Mouse (Mus musculus): ENCODE results near the gene Kctd14. TPM values are rescaled to one million over a fixed set of nuclear protein-coding genes. Genes with fewer than 3 reads are reported as not detected.

Gene Kctd14
- not detected for polyA plus RNA-seq (2017; shearing (Covaris generic))

DNA sequence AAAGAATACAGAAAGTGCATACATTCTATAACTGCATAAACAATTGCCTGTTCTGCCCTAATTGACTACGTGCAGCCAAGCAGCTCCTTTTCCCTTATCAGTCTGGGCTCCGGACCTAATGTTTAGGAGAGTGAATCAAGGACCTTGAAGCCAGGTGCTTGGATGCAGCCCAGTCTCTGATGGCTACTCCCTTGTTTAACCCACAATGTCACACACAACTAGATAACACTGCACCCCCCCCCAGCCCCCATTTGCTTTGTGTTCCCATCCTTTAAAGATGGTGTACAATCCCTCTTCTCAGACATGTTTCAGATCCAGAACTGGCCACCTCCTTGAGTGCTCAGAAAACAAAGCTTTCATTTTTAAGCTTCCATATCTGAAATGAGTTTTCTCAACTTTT lies at the start of gene Kctd14:
Gene Kctd14, plus strand, starts transcription at position 301 of the 400 bp plus-strand sequence.

DNA sequence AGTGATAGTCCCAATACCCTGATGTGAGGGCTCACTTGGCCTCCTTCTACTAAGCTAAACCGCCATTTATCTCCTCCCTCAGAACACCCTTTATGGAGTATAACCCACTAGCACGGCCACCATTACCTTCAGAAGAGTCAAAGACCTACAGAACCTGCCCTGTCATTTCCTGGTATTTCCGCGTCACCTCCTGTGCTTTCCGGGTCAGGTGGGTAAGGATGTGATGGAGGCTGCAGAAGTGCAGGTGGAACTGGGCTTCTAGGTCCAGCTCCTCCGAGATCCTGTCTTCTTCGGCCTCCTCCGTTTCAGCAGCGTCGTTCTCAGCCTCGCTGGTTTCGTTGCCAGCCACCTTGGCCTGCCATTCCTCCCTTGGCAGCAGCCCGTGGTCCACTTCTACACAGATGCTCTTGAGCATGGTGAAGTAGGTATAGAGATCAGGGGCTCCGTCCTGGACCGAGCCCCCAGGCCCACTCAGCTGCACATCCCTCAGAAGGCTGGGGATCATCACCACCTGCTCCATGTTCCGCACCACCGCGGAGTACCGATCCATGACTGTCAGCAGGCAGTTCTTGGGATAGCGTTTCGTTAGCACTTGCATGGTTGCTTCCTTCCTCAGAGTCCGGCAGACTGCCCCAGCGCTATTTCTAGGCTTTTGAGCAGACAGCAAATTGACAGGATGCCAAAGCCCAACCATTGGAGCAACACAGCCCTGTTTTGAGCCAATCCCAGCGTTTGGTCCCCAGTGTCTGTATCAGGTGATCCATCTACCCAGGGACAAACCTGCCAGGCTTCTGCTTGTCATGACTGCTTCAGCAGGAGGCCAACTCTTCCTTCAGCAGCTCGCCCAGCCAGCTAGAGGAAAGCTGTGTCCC lies 34.0 kb upstream of the Kctd14 start, which contains the start of gene Thrsp:
Gene Thrsp, minus strand, starts transcription at position 825 of the 872 bp plus-strand sequence.

DNA sequence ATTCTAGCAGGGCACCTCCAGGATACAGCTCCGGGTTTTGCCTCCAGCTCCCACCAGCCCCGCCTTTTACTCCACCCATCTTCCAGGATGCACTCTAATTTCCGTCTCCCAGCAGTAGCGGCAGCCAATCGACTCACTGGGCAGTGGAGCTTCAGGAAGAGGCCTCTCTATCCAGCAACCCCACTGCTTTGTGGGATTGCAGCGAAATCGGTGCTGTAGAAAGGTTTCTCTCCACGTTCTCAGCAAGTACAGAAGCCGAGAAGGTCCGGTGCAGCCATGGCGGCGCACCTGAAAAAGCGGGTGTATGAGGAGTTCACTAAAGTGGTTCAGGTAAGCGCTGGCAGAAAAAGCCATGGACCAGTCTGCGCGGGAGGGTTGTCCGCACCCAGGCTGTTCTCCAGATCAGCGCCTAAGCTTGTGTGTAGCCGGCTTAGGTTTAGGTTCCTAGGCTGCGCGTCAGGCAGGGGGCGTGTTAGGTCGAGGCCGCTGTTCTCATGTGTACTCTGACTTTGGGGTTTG lies 29.8 kb downstream of the Kctd14 start, which contains the start of gene Ints4:
Gene Ints4, plus strand, starts transcription at position 136 of the 519 bp plus-strand sequence.

Other genes with a start within 250 kb of the Kctd14 start
- gene Usp35, start 119.3 kb upstream of the Kctd14 start, polyA plus RNA-seq (2017; shearing (Covaris generic)): 1.5 TPM
- gene Kctd21, start 119.0 kb upstream of the Kctd14 start, polyA plus RNA-seq (2017; shearing (Covaris generic)): 0.37 TPM
- gene Alg8, start 79.7 kb upstream of the Kctd14 start, polyA plus RNA-seq (2017; shearing (Covaris generic)): 8.8 TPM
- gene Ndufc2, start 51.3 kb upstream of the Kctd14 start, polyA plus RNA-seq (2017; shearing (Covaris generic)): 84.0 TPM
- not detected for gene Thrsp, start 33.6 kb upstream of the Kctd14 start, polyA plus RNA-seq (2017; shearing (Covaris generic))
- gene Ints4, start 29.6 kb downstream of the Kctd14 start, polyA plus RNA-seq (2017; shearing (Covaris generic)): 33.5 TPM
- 22.7 TPM for gene Aamdc, start 128.2 kb downstream of the Kctd14 start, polyA plus RNA-seq (2017; shearing (Covaris generic))
- 57.7 TPM for gene Rsf1, start 128.6 kb downstream of the Kctd14 start, polyA plus RNA-seq (2017; shearing (Covaris generic))
- 65.7 TPM for gene Clns1a, start 245.3 kb downstream of the Kctd14 start, polyA plus RNA-seq (2017; shearing (Covaris generic))

Measured in effector memory CD4-positive, alpha-beta T cell, adult 5 months (primary cell).